ENCODE assay signal across 16 mouse cellular contexts in genomic region chr15:36913308-36913707, GRCm38 (mm10).
"Had no signal": no experiment of that assay in that cellular context is flagged by ENCODE, and none has a peak within 500 bp of the region (broad histone marks: within the 10 kb centered on the region; RNA-seq: fewer than 3 reads in every experiment).

No protein-coding gene starts in this region.

- H3K4me2 ChIP-seq: lung, embryonic 15.5 days; midbrain, embryonic 11.5 days; midbrain, embryonic 13.5 days; midbrain, embryonic 15.5 days; neural tube, embryonic 12.5 days; stomach, embryonic 15.5 days had no signal

- ATAC-seq: lung, postnatal 0 days; midbrain, embryonic 13.5 days; midbrain, embryonic 15.5 days had no signal

- H3K36me3 ChIP-seq: lung, embryonic 15.5 days; midbrain, embryonic 13.5 days; midbrain, embryonic 15.5 days; neural tube, embryonic 12.5 days; stomach, embryonic 15.5 days had no signal

- DNase-seq: lung, postnatal 14 days; lung, postnatal 36 days; right cerebral cortex, postnatal 14 days; thymus, adult 2 months; thymus, postnatal 25 days; thymus, postnatal 4 days had no signal

- H3K4me3 ChIP-seq: lung, embryonic 15.5 days; megakaryocyte, embryonic 14.5 days; midbrain, embryonic 13.5 days; midbrain, embryonic 15.5 days; neural tube, embryonic 12.5 days; stomach, embryonic 15.5 days had no signal

- H3K27me3 ChIP-seq: lung, embryonic 15.5 days; midbrain, embryonic 13.5 days; midbrain, embryonic 15.5 days; neural tube, embryonic 12.5 days; stomach, embryonic 15.5 days had no signal

- H3K4me1 ChIP-seq: lung, embryonic 15.5 days; midbrain, embryonic 13.5 days; neural tube, embryonic 12.5 days had no signal

- H3K9ac ChIP-seq: lung, embryonic 15.5 days; midbrain, embryonic 13.5 days; midbrain, embryonic 15.5 days; neural tube, embryonic 12.5 days; stomach, embryonic 15.5 days had no signal

- H3K9me3 ChIP-seq: lung, embryonic 15.5 days; midbrain, embryonic 13.5 days; midbrain, embryonic 15.5 days; neural tube, embryonic 12.5 days; stomach, embryonic 15.5 days had no signal

- H3K27ac ChIP-seq: lung, embryonic 15.5 days; macrophage; midbrain, embryonic 13.5 days; midbrain, embryonic 15.5 days; neural tube, embryonic 12.5 days; stomach, embryonic 15.5 days; stomach, postnatal 0 days had no signal
